Mouse (Mus musculus) embryonic fibroblast, embryonic 13.5 days (primary cell): ENCODE results near the gene Iqsec1. TPM values are rescaled to one million over a fixed set of nuclear protein-coding genes. Genes with fewer than 3 reads are reported as not detected.
A peak's percentile ranks its signal among the peaks of the same experiment; 100 is the strongest.

Experiments used
- H3K27ac ChIP-seq: 2 replicates; pipeline ENCODE4 v1.5.1; 2012; ENCODE audit warnings: low read length, control low read depth, inconsistent platforms; ENCODE audit not compliant: insufficient read depth
- H3K4me1 ChIP-seq: 2 replicates; pipeline ENCODE4 v1.6.1; 2011; ENCODE audit warnings: low read length; ENCODE audit not compliant: control insufficient read depth, insufficient read depth
- H3K4me3 ChIP-seq: 2 replicates; pipeline ENCODE4 v1.5.1; 2011; ENCODE audit warnings: mild to moderate bottlenecking, control low read depth, low read length; ENCODE audit not compliant: insufficient read depth
- CTCF ChIP-seq: IDR thresholded peaks from 2 replicates; pipeline ENCODE4 v1.5.1; 2011; ENCODE audit warnings: mild to moderate bottlenecking, control low read depth, low read length, moderate library complexity, borderline replicate concordance; ENCODE audit not compliant: insufficient read depth
- POLR2A ChIP-seq: IDR thresholded peaks from 2 replicates; pipeline ENCODE4 v1.6.1; 2011; ENCODE audit warnings: low read depth, mild to moderate bottlenecking, control low read depth, low read length, moderate library complexity
- polyA plus RNA-seq: library from polyadenylated mRNA; stranded (reverse); fragments of >200 nt; gene quantifications from 2 replicates; pipeline ENCODE4 v1.2.4, GENCODE M21; 2011; ENCODE audit warnings: low read depth; ENCODE audit not compliant: missing spikeins, insufficient read length

Iqsec1 gene
- polyA plus RNA-seq, 1 experiment: 56.0 TPM

DNA sequence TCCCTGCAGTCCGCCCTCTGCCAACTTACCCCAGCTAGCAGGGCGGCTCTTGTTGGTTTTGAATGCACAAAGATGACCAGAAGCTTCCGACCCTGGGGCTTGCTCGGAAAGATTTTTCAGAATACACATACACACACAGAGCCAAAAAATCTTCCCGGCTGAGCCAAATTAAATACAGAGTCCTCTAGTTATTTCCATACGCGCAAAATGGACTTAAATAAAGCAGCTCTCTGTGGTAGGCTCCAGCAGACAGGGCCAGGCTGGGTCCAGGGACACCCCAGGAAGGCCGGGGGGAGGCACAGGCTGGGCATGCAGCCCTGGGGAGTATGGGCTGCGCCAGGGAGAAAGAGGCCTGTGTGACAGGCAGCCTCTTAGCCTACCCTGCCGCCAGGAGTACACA lies 282.0 kb downstream of the Iqsec1 start:
- TF ChIP-seq POLR2A: no peak
- no peak for TF ChIP-seq CTCF
- Histone ChIP-seq H3K27ac (peak overlapping the region; percentile 28; the same call in 1 of the 2 replicates), H3K4me1 (peaks cover 22% of the 10 kb centered on the region), H3K4me3 (no peak overlapping the region)

DNA sequence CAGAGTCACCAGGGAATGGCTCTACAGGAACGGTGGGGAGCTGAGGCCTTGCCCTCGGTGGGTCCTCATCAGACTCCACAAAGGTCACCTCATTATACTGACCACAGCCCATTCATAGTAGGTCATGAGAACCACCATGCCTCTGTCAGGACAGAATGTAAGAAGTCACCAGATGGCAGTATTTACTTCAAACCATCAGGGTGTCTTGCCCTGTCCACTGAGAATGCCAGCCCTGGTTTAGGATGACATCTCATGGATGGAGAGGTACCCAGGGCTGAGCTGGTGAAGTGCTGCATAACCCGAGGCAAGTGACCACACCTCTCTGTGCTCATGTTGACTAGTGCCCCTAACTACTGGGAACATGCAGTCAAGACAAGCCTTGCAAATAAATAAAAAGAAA lies 282.7 kb downstream of the Iqsec1 start:
- no peak for TF ChIP-seq CTCF
- TF ChIP-seq POLR2A: no peak
- peaks cover 22% of the 10 kb centered on the region for H3K4me1 ChIP-seq

DNA sequence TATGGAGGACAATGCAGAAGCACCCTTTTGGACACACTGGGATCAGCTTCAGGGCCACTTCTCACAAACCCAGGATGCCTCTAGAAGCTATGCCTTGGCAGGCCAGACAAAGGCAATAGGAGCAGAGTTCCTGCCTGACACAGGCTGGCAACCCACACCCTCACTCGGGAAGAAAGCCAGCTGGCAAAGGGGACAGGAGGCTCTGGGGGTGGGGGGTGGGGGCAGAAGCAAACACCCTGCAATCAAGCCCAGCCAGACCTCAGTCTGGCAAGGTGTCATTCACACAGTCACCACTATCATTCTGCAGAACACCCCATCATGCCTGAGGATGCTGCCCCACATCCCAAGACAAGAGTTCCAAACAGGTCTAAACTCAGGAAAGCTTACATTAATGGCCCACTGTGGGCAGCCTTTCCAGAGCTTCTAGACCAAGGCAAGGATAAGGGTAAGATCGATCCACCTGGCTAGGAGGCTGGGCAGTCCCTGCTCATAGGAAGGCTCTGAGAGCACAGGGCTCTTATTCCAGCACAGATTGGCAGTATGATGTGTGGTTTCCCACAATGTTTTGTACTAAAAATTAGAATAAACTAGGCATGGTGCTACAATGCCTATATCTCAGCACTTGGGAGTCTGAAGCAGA lies 283.7 kb downstream of the Iqsec1 start:
- Histone ChIP-seq H3K4me1 (peaks cover 27% of the 10 kb centered on the region), H3K27ac (no peak overlapping the region)
- TF ChIP-seq POLR2A: no peak
- TF ChIP-seq CTCF: no peak

More for the DNA sequence above, 282.7 kb downstream of the Iqsec1 start:
- Histone ChIP-seq H3K27ac (no peak overlapping the region), H3K4me3 (no peak overlapping the region)

DNA sequence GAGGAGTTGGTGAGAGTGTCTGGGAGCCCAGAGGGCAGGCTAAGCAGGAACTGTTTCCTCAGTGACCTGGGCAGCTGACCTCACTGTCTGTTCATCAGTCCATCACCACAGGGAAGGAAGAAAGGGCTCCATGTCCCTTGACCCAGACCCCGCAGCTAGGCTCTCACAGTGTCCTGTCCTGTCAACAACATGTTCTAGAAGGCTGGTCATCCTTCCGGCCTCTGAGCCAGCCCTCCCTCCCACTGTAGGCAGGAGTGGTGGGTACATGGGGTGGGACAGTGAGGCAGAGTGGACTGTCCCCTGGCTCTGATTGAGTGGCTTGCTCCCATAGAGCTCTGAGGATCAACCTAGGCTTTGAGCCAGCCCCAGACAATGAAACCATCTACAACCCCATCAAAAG lies 284.7 kb downstream of the Iqsec1 start:
- H3K4me3 ChIP-seq: no peak overlapping the region
- no peak for TF ChIP-seq CTCF
- TF ChIP-seq POLR2A: no peak
- peaks cover 27% of the 10 kb centered on the region for H3K4me1 ChIP-seq
- peak overlapping the region; percentile 51 for H3K27ac ChIP-seq

More for the DNA sequence above, 283.7 kb downstream of the Iqsec1 start:
- H3K4me3 ChIP-seq: no peak overlapping the region

DNA sequence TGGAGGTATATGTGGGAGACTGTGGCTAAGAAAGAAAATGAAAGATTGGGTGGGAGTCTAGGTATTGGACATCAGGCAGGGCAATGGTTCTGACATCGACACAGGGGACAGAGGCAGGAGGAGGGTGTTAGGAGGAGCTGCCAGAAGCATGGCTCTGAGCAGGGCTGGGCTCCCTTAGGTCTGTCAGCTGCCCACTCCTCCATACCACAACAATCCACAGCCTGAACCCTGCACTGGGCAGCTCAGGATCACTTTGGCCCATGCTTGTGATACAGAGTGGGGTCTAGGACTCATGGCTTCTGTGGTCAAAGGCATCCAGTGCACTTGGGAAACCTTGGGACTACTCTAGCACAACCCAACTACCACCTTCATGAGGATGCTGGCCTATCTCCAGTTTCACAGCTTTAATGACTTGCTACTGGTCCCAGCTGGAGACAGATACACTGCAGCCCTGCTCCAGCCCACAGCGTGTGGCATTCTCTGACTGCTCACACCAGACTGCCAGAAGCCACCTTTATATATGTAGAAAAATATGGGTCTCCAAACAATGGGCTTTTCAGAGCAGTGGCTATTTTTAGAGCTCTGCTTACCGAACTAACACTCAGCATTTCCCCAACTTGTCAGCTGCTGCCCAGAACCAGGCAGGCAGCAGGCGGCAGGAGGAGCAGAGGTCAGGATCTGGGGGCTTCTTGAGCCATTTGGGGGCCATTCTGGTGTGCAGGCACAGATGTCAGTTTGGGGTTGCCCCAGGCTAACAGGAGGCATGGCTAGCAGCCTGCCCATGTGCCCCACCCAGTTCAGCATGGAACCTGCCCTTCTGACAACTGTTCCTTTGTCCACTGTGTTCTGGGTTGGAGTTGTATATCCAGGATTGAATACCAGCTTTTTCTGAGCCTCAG lies 285.4 kb downstream of the Iqsec1 start:
- Histone ChIP-seq H3K4me1 (peaks cover 23% of the 10 kb centered on the region), H3K27ac (peak overlapping the region; percentile 51), H3K4me3 (no peak overlapping the region)
- no peak for TF ChIP-seq CTCF
- TF ChIP-seq POLR2A: no peak

DNA sequence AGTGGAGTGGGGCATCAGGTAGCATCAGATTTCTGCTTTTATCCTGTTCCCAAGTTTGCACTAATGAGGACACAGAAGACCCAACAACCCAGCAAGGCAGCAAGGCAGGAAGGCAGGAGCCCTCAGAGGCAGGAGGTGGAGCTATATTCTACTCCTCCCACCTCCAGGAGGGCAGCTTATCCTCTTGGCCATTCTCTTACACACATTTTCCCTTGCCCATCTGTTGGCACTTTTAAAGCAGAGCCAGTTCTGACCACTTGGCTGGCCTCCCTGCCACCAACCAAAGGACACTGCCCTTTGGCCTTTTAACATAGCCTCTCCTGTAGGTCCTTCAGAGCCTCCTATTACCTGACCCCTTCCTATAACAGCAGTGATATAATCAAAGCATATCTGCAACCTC lies 286.3 kb downstream of the Iqsec1 start:
- H3K27ac ChIP-seq: no peak overlapping the region
- peaks cover 18% of the 10 kb centered on the region for H3K4me1 ChIP-seq
- no peak for TF ChIP-seq CTCF
- no peak for TF ChIP-seq POLR2A
- H3K4me3 ChIP-seq: no peak overlapping the region

DNA sequence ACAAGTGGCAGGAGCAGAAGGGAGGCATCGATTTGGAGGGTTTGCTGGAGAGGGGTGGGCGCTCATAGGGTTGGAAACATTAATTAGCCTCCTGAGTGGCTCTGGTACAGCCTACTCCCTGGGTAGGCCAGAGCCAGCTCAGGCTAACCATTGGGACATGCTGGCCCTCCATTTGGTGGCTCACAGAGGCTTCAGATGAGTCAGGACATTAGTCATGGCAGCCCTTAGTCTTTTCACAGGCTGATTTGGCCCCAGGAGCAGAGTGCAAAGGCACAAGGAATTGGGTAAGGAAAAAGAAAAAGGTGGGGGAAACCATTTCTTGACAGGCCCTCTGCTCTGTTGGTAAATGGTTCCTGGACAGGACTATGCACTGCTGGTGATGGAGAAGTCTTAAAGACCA lies 287.1 kb downstream of the Iqsec1 start:
- peaks cover 17% of the 10 kb centered on the region for H3K4me1 ChIP-seq
- no peak for TF ChIP-seq CTCF
- TF ChIP-seq POLR2A: no peak
- no peak overlapping the region; the same call in 1 of the 2 replicates for H3K27ac ChIP-seq
- H3K4me3 ChIP-seq: no peak overlapping the region

DNA sequence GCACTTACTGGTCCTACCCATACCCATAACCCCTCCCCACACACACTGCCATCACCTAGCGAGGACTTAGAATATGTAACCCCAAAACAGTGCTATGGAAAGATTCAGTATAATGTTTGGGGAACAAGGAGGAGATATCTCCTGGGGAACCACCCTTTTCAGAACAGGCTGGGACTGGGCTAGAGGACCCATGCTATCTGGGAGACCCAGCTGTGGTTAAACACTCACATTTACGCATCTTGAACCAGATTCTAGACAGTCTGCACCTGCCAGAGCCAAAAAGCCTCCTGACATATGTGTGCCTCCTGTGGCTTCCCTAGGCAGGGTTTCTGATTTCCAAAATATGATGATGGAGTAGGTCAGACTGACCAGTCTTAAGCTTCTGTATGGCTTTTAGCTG lies 287.7 kb downstream of the Iqsec1 start:
- peaks cover 20% of the 10 kb centered on the region for H3K4me1 ChIP-seq
- H3K4me3 ChIP-seq: no peak overlapping the region
- H3K27ac ChIP-seq: no peak overlapping the region
- no peak for TF ChIP-seq POLR2A
- TF ChIP-seq CTCF: no peak

DNA sequence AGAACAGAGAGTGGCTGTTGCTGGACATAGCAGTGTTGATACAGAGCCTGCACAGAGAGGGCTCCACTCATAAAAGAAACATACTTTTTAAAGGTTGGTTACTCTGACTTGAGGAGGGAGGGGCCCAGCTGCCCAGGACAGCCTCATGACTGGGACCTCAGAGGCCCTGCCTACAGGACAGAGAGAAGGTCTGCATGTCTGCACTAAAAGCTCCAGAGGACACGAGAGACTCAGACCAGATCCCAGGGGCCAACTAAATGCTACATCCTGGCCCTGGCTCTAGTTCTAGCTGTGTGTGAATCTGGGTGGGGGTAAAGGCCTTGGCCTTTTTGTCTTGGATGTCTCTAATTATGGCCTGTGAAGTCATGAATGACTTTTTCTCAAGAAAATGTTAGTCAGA lies 288.4 kb downstream of the Iqsec1 start:
- TF ChIP-seq CTCF: no peak
- TF ChIP-seq POLR2A: no peak
- H3K4me3 ChIP-seq: no peak overlapping the region
- 0 out of 2 replicates have a peak overlapping the region, but pooled peaks have one; percentile 6 for H3K27ac ChIP-seq
- peaks cover 20% of the 10 kb centered on the region for H3K4me1 ChIP-seq

DNA sequence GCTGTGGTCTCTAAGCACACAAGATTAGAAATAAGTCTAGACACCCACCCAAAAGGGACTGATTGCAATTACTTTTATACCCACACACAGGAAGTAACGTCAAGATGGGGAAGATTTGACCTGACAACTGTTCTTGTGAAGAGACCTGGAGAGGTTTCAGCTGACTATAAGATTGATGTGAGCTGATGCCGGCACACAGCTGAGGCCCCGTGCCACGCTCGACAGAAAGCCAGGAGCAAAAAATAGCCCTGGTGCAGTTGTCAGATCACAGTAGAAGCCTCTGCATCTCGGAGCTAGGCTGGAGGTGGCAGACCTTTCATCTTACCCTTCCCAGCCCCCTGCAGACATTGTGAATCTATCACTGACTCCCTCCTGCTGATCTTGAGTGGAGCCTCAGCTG lies 289.6 kb downstream of the Iqsec1 start:
- Histone ChIP-seq H3K27ac (no peak overlapping the region), H3K4me3 (no peak overlapping the region), H3K4me1 (peaks cover 16% of the 10 kb centered on the region)
- TF ChIP-seq CTCF: no peak
- TF ChIP-seq POLR2A: no peak
